Mouse (Mus musculus) heart, postnatal 4 days (tissue): ENCODE results near the gene Slc27a1. TPM values are rescaled to one million over a fixed set of nuclear protein-coding genes. Genes with fewer than 3 reads are reported as not detected.

Experiments used
- DNase-seq: peaks from one replicate; pipeline ENCODE4 v3.0.0; 2021
- microRNA-seq, 2 experiments: library from miRNA; unstranded; fragments of <30 nt; microRNA quantifications; one replicate each; pipeline ENCODE4 v1.2.0; 2021 to 2022
- total RNA-seq, 2 experiments: library from RNA; stranded (reverse); gene quantifications; 2 replicates each; pipeline ENCODE4 v1.2.3; 2021

The Slc27a1 gene
- total RNA-seq, 2 experiments from 2014 or later = 77.0 to 80.3 TPM

DNA sequence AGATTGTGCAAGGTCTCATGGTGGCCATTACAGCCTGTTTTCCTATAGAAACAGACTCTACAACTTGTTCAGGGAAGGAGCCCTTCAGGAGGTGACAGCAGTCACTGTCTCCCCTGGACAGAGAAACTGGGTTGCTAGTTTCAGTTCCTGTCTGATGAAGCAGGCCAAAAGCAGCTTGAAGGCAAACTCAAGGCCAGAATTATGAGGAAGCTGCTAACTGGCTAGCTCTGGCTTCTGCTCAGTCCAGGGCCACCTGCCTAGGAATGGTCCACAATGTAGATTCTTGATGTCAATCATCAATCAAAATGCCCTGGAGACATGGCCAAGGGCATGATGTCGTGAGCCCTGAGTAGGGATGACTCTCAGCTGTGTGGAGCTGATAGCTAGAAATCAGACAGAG is 56.4 kb downstream of the Slc27a1 start:
- no peak for DNase-seq

DNA sequence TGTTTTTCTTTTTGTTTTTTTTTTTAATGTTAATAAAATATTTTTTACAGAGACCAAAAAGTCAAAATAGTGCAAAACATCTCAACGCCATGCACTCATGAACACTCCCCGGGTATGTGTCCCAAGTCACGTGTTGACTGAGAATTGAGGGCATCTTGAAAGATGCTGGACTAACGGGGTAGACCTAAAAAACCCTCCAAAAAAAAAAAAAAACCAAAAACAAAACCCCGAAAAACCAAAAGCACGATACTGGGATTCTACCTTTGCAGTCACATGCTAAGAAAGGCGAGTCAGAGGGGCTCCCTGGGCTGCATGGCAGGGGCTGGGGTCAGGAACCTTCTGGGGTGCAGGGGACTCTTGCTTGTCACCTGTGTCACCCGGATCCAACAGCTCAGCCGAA is 58.1 kb downstream of the Slc27a1 start:
- no peak for DNase-seq

DNA sequence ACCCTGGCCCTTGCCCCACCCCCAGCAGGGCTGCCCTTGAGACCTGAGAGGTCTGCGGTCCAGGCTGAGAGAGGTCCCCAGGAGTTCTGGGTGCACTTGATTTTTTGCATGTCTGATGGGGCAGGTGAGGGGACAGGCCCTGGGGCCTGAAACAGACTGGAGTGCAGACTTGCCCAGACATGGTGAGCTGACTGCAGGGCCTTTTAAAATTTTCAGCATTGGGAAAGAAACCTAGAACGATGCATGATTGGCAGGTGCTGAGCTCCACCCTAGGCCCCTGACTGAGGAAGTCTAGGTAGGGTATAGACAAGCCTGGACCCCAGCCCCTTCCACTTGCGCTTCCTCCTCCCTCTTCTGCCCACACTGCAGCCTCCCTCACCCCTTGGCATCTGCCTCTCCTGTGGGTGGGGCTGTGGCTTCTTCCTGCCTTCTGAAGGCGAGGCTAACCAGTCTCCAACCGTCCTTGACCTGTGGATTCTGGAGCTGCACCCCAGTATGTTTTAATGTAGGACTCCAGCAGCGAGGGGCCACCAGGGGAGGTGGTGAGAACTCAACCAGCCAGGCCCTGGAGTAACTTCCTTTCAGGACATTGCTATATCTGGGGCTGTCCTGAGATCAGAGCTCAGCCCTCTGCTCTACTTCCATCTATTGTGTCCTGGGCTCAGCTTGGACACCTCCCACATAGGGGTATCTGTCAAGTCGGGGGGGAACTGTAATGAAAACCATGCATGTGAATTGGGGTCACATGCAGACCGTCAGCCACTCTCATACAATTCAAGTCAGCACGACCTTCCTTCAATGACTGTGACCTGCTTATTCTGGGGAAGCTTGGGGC is 58.8 kb downstream of the Slc27a1 start:
- DNase-seq = peak; percentile 34

DNA sequence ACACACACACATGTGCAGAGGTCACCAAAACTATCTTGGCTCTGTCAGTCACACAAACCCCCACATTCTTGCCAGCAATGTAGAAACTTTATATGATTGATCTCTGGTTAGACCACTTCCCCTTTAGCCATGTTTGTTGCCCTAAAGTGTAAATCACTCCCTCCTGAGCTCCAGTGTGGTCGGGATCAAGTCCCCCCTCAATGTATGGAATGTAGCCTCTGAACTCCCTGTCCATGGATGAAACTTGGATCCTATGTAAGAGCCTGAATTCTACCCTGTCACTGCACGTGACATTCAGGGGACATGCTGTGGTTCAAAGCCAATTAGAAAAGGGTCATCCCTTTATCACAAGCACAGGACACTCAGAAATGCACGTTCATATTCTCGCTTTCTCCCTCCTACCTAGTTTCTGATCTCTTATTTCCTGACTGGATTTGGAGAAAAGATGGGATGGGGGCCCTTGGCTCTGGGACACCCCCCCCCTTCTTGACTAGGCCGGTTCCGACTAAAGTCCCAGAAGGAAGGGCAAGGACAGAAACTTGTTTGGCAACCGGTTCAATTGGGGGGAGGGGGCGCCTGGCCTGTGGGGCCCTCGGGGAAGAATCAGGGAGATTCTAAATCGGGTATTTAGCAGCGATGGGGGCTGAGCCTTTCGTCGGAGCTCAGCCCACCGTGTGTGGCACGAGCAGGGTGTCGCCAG is 59.9 kb downstream of the Slc27a1 start:
- DNase-seq = no peak

DNA sequence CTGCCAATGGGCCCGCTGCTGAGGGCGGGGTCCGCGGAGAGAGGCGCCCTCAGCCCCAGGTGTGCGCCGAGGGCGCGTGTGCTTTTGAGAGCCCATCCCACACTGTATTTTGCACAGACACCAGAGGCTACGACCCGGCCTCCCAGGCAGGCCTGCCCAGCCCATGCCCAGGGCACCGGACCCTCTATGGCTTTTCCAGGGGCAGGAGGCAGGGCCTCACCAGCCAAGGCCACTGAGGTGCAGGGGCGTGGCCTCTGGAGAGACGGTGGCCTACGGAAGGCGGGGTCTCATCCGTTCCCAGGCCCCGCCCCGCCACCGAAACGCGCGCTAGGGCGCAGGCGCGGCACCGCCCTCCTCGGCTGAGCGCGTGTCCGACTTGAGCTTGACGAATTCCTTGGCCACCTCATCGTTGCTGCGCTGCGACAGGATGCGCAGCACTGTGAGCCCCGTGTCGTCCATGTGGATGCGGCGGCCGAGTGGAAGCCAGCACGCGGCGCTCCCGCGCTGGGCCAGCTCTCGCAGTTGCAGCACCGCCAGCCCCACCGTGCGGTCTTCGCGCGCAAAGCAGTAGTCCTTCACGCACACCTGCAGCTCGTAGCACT is 60.5 kb downstream of the Slc27a1 start:
- peak; percentile 94 for DNase-seq

DNA sequence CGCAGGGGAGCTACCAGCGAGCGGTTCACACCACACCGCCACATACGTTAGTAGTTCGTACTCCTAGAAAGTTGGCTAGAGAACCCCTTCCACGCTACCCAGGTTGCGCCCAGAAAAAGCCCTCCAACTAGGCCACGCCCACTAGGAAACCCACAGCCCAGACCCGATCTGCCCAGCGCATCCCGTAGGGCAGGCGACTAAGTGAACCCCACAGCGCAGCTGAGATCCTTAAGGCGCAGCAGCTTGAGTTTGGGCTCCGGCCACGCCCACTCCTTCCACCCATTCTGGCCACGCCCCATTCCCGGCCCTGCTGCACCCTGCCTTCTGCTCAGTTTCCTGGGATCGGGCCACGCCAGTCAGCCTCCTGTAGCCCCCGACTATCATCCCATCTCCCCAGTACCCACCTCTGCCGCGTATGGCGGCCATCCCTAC is 61.1 kb downstream of the Slc27a1 start:
- DNase-seq = peak; percentile 50

DNA sequence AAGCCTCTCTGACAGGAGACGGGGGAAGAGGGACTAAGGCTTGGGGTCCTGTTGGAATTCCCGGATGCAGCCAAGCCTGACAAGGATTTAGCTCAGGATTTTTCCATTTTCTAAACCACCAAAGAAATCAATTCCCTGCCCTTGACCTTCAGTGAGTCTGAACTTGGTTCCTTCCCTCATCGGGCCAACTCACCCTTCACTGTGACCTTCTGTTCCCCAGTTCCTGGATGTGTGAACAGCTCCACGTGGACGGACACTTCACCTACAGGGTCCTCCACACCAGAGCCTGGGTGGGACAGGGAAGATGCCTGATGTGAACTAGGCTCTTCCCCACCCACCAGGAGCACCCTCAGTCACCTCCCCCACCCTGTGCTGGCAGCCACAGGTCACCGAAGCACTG is 62.1 kb downstream of the Slc27a1 start:
- DNase-seq = no peak

DNA sequence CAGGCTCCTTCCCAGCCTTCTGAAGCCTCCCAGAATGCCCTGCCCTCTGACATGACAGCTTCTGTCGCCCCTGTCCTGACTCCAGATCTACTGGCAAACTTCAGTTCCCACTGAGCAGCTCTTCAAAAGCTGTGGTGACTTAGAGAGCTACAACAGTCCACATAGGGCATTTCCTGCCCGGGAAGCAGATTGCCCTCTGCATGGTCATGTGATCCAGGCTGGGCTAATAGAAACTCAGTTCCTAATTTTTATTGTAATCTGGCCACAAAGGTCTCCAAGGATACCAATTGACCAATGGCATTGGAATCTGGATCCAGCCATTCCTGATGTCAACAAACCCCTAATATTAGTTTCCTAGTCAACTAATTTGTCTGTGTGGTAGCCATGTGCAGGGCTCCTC is 63.2 kb downstream of the Slc27a1 start:
- no peak for DNase-seq

DNA sequence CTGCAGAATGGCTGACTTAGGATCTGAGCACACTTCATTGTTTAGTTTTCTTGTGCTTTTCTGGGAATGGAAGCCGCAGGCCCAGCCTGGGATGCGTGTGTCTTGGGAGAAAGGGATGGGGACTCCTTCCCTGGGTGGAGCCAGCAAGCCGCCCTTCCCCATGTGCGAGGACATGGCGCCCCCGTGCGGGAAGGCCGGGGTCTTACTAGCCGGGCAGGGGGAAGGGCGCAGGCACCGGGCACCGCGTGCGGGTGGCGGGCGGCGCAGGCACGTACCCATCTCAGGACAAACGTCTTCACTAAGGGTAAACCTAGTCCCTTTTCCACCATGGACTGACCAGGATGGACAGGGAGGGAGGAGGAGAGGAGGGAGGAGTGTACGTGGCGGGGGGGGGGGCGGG is 64.5 kb downstream of the Slc27a1 start:
- peak; percentile 66 for DNase-seq

DNA sequence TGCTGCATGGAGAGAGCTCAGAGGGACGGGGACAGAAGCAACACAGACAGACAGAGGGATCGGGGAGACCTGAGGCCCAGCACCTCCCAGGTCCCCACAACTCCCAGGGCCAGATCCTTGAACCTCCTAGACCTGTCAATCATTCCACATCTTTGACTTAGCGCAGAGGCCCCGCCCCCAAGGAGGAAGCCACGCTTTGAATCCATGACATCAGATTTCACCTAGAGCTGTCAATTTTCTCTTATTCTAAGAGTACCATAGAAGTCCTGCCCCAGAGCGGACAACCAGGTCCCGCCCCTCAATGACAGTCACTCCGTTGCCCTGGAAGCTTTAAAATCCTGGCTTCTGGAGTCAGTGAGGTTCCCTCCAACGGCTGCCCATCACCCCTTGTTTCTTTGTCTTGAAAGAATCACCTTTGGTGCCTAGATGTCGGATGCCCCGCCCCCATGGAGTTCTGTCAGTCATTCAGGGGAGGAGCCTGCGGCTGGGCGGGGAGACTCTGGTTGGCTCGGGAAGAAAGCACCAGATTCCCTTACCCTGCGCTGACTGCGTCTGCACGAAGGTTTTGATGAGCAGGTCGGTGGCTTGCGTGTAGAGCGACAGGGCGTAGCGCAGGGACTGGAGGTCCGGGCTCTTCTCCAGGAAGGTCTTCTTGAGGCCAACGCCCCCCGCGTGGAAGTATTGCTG is 65.4 kb downstream of the Slc27a1 start:
- peak; percentile 52 for DNase-seq

Small RNA genes within 50 kb of the gene (microRNA-seq; reads per million reads assigned to microRNA genes)
- gene Mir6769b = 0 reads per million in 2 experiments

Other genes with a start within 250 kb of the Slc27a1 start
- gene Use1, start 202.0 kb upstream of the Slc27a1 start, total RNA-seq = 100 to 1,000 TPM in 1 of 2 experiments, 10 to 100 TPM in 1; 99.4 to 106 TPM
- gene Ocel1, start 197.6 kb upstream of the Slc27a1 start, total RNA-seq = 1 to 10 TPM; 7.9 to 9.9 TPM
- gene Nr2f6, start 186.9 kb upstream of the Slc27a1 start, total RNA-seq = 10 to 100 TPM; 64.9 to 66.4 TPM
- 10 to 100 TPM; 27.2 to 27.9 TPM for gene Ushbp1, start 173.1 kb upstream of the Slc27a1 start, total RNA-seq
- gene Babam1, start 172.0 kb upstream of the Slc27a1 start, total RNA-seq = 10 to 100 TPM; 69.4 to 70.7 TPM
- gene Ankle1, start 162.9 kb upstream of the Slc27a1 start, total RNA-seq = 1 to 10 TPM; 9.8 TPM
- 10 to 100 TPM; 37.7 to 39.3 TPM for gene Abhd8, start 105.2 kb upstream of the Slc27a1 start, total RNA-seq
- gene Mrpl34, start 103.9 kb upstream of the Slc27a1 start, total RNA-seq = 100 to 1,000 TPM in 1 of 2 experiments, 10 to 100 TPM in 1; 96.0 to 107 TPM
- gene Dda1, start 99.7 kb upstream of the Slc27a1 start, total RNA-seq = 10 to 100 TPM; 42.0 to 46.2 TPM
- 10 to 100 TPM; 13.5 to 15.4 TPM for gene Ano8, start 82.9 kb upstream of the Slc27a1 start, total RNA-seq
- 10 to 100 TPM; 17.8 to 20.1 TPM for gene Gtpbp3, start 80.8 kb upstream of the Slc27a1 start, total RNA-seq
- 10 to 100 TPM; 35.8 to 43.2 TPM for gene Plvap, start 57.1 kb upstream of the Slc27a1 start, total RNA-seq
- under 1 TPM; 0.14 to 0.29 TPM for gene Ccdc194, start 43.2 kb upstream of the Slc27a1 start, total RNA-seq
- gene Bst2, start 31.4 kb upstream of the Slc27a1 start, total RNA-seq = 10 to 100 TPM; 12.8 to 13.8 TPM
- gene Mvb12a, start 26.0 kb upstream of the Slc27a1 start, total RNA-seq = 10 to 100 TPM; 31.6 to 32.4 TPM
- gene Tmem221, start 10.0 kb upstream of the Slc27a1 start, total RNA-seq = not detected
- not detected for gene Nxnl1, start 2.3 kb upstream of the Slc27a1 start, total RNA-seq
- gene Pgls, start 23.3 kb downstream of the Slc27a1 start, total RNA-seq = 10 to 100 TPM; 92.0 to 95.5 TPM
- gene Fam129c, start 28.8 kb downstream of the Slc27a1 start, total RNA-seq = 1 to 10 TPM; 1.3 to 2.3 TPM
- gene Colgalt1, start 42.1 kb downstream of the Slc27a1 start, total RNA-seq = 10 to 100 TPM; 48.0 to 50.3 TPM
- 1 to 10 TPM; 1.3 to 1.4 TPM for gene Unc13a, start 102.9 kb downstream of the Slc27a1 start, total RNA-seq
- gene Jak3, start 107.4 kb downstream of the Slc27a1 start, total RNA-seq = 10 to 100 TPM; 15.8 TPM
- gene Insl3, start 120.3 kb downstream of the Slc27a1 start, total RNA-seq = 1 to 10 TPM; 6.6 to 6.9 TPM
- gene B3gnt3, start 132.9 kb downstream of the Slc27a1 start, total RNA-seq = 1 to 10 TPM; 7.5 to 7.6 TPM
- gene Fcho1, start 156.8 kb downstream of the Slc27a1 start, total RNA-seq = 1 to 10 TPM; 1.6 to 2.4 TPM